24 mouse cellular contexts compared by ENCODE assay signal in the genomic region with DNA sequence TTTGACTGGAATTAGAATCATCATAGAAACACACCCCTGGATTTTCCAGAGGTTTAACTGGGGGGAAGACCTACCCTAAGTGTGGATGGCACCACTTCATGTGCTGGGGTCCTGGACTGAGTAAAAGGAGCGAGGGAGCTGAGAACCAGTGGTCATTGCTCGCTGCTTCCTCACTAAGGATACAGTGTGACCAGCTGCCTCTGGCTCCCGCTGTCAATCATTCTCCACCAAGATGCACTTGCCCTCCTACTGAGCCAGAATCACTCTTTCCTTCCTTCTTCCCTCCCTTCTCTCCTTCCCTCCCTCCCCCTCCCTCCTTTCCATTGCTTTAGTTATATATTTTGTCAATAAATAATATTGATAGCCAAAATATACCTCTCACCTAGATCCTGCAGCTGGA. TPM values are rescaled to one million over a fixed set of nuclear protein-coding genes. Genes with fewer than 3 reads are reported as not detected.
"Had no signal": no experiment of that assay in that cellular context is flagged by ENCODE, and none has a peak within 500 bp of the region (broad histone marks: within the 10 kb centered on the region; RNA-seq: fewer than 3 reads in every experiment).

No protein-coding gene starts in this region.

- DNase-seq: gastrocnemius, postnatal 14 days; gastrocnemius, postnatal 36 days; heart, adult 11 months; heart, adult 2 months; heart, postnatal 14 days; heart, postnatal 36 days; kidney, adult 18-20 months; kidney, adult 8-10 months; kidney, postnatal 10 days; kidney, postnatal 25 days; kidney, postnatal 4 days; liver had no signal

- ATAC-seq: hindbrain, embryonic 16.5 days; inflammation-experienced regulatory T-cells, adult 6 months had no signal

- H3K36me3 ChIP-seq: heart, embryonic 13.5 days; heart, embryonic 15.5 days; hindbrain, embryonic 13.5 days; intestine, embryonic 15.5 days; limb, embryonic 10.5 days; limb, embryonic 12.5 days had no signal

- H3K4me2 ChIP-seq: heart, embryonic 11.5 days; heart, embryonic 13.5 days; heart, embryonic 15.5 days; hindbrain, embryonic 13.5 days; intestine, embryonic 15.5 days; limb, embryonic 12.5 days; liver, embryonic 11.5 days had no signal

- H3K27ac ChIP-seq: heart, adult 2 months; heart, embryonic 13.5 days; heart, embryonic 15.5 days; hindbrain, embryonic 13.5 days; intestine, embryonic 15.5 days; layer of hippocampus, adult 2 months; left cerebral cortex, adult 2 months; limb, embryonic 10.5 days; limb, embryonic 12.5 days had no signal

- H3K9ac ChIP-seq: heart, embryonic 13.5 days; heart, embryonic 15.5 days; hindbrain, embryonic 13.5 days; intestine, embryonic 15.5 days; limb, embryonic 12.5 days had no signal

- H3K9me3 ChIP-seq: heart, embryonic 13.5 days; heart, embryonic 15.5 days; hindbrain, embryonic 13.5 days; intestine, embryonic 15.5 days; limb, embryonic 10.5 days; limb, embryonic 12.5 days had no signal

- H3K4me3 ChIP-seq: heart, adult 2 months; heart, embryonic 13.5 days; heart, embryonic 15.5 days; hindbrain, embryonic 13.5 days; intestine, embryonic 15.5 days; layer of hippocampus, adult 2 months; left cerebral cortex, adult 2 months; limb, embryonic 10.5 days; limb, embryonic 12.5 days had no signal

- H3K4me1 ChIP-seq: intestine, embryonic 15.5 days; limb, embryonic 12.5 days had no signal

RNA-seq across cellular contexts. Expression of a gene that starts 6.0 kb away (rescaled TPM):
- polyA plus RNA-seq: inflammation-experienced regulatory T-cells, adult 6 months had no signal
